Mouse (Mus musculus): ENCODE results near the gene Tmem176a. TPM values are rescaled to one million over a fixed set of nuclear protein-coding genes. Genes with fewer than 3 reads are reported as not detected.

The Tmem176a gene
- polyA plus RNA-seq, 1 experiment from 2014 or later: 77.0 TPM

DNA sequence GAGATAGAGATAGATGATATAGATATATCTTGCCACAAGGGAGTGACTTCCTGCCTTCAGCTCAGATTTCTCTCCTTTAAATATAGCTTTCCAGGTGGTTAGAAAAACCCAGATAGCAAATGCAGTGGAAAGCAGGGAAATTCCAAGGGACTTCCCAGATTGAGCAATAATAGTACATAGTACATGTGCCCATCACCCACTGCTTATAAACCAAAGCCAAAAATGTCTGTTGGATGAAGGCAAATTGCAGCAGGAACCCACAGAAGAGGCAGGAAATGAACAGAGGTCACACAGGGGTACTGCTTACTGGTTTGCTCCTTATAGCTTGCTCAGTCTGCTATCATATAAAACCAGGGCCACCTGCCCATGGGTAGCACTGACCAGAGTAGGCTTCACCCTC is 11.1 kb upstream of the Tmem176a start:
- no peak for ATAC-seq (ENCODE audit: low read depth)
- no peak overlapping the region for H3K4me2 ChIP-seq
- peak overlapping the region; percentile 6; the same call in 1 of the 2 replicates for H3K27ac ChIP-seq
- H3K27me3 ChIP-seq: no peaks in the 10 kb centered on the region
- no peaks in the 10 kb centered on the region for H3K9me3 ChIP-seq (replicated peaks)
- no peak overlapping the region for H3K4me3 ChIP-seq (replicated peaks)
- no peak for DNase-seq
- peaks cover 20% of the 10 kb centered on the region for H3K36me3 ChIP-seq
- H3K4me1 ChIP-seq (replicated peaks): peaks cover 15% of the 10 kb centered on the region; the same call in 1 of the 2 replicates
- H3K9ac ChIP-seq: no peak overlapping the region

- WGBS (ENCODE audit: insufficient replicate concordance): 35% methylated on average over 1 of the region's 1 CpGs
- H3K9ac ChIP-seq: no peak overlapping the region
- peaks cover 26% of the 10 kb centered on the region for H3K36me3 ChIP-seq
- DNase-seq (no peak), ATAC-seq (ENCODE audit: low read depth) (no peak)
- no peaks in the 10 kb centered on the region for H3K9me3 ChIP-seq (replicated peaks)
- no peak overlapping the region for H3K4me2 ChIP-seq
- H3K27me3 ChIP-seq: no peaks in the 10 kb centered on the region
- H3K27ac ChIP-seq: peak overlapping the region; percentile 6; the same call in 1 of the 2 replicates
- no peak overlapping the region for H3K4me3 ChIP-seq (replicated peaks)
- peaks cover 15% of the 10 kb centered on the region; the same call in 1 of the 2 replicates for H3K4me1 ChIP-seq (replicated peaks)
Measured at GRCm38 (mm10) chr6:48830241-48830640, 10.5 kb upstream of the Tmem176a start.

GRCm38 (mm10) chr6:48831141-48831540 is 9.6 kb upstream of the Tmem176a start:
- no peak for DNase-seq
- WGBS (ENCODE audit: insufficient replicate concordance): 69% methylated on average over 5 of the region's 5 CpGs

DNA sequence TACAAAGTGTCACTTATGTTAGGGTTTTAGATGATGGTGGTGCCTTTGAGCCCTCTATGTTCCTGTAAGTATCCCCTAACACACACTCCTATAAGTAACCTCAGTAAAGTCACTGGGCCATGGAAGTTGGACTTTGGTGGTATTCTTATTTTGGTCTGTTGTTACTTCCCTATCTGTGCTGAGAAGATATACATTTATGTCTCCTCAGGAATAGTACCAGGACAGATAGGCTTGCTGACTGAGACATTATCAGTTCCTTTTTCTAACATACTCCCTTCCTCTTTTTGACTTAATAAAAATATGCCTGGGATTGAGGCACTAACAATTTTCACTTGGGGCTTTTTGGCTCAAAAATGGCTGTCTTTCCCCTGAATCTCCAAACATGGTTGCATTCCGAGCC is 8.3 kb upstream of the Tmem176a start:
- Histone ChIP-seq H3K9ac (no peak overlapping the region), H3K4me2 (no peak overlapping the region), H3K27ac (no peak overlapping the region), H3K27me3 (no peaks in the 10 kb centered on the region), H3K36me3 (peaks cover 40% of the 10 kb centered on the region), H3K4me1 (replicated peaks) (peaks cover 15% of the 10 kb centered on the region; the same call in 1 of the 2 replicates), H3K9me3 (replicated peaks) (no peaks in the 10 kb centered on the region), H3K4me3 (replicated peaks) (no peak overlapping the region)
- DNase-seq: no peak
- no peak for ATAC-seq (ENCODE audit: low read depth)
- 38% methylated on average over 1 of the region's 1 CpGs for WGBS (ENCODE audit: insufficient replicate concordance)

More at GRCm38 (mm10) chr6:48831141-48831540, 9.6 kb upstream of the Tmem176a start:
- no peak for ATAC-seq (ENCODE audit: low read depth)
- H3K9me3 ChIP-seq (replicated peaks): no peaks in the 10 kb centered on the region
- peaks cover 15% of the 10 kb centered on the region; the same call in 1 of the 2 replicates for H3K4me1 ChIP-seq (replicated peaks)
- H3K4me2 ChIP-seq: no peak overlapping the region
- H3K27ac ChIP-seq: no peak overlapping the region
- H3K9ac ChIP-seq: no peak overlapping the region
- no peak overlapping the region for H3K4me3 ChIP-seq (replicated peaks)
- peaks cover 34% of the 10 kb centered on the region for H3K36me3 ChIP-seq
- H3K27me3 ChIP-seq: no peaks in the 10 kb centered on the region

DNA sequence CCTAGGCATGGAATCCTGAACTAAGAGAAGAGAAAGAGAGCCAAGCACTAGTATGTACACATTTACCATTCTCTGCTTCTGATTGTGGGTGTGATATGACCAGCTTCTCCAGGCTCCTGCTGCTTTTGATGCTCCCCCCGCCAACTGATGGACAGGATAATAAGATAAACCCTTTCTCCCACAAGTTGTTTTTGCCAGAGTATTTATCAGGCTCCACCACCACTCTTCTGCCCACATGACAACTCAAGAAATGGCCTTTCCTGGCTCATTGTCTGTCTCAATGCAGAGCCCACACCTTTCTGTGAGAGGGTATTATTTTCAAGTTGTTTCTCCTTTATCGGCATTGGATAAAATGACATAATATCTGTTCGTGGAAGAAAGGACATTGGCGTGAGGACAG is 7.2 kb upstream of the Tmem176a start:
- DNase-seq: no peak
- Histone ChIP-seq H3K9ac (no peak overlapping the region), H3K4me2 (no peak overlapping the region), H3K36me3 (peaks cover 49% of the 10 kb centered on the region), H3K4me1 (replicated peaks) (peaks cover 15% of the 10 kb centered on the region; the same call in 1 of the 2 replicates), H3K4me3 (replicated peaks) (no peak overlapping the region), H3K27me3 (no peaks in the 10 kb centered on the region), H3K27ac (no peak overlapping the region), H3K9me3 (replicated peaks) (no peaks in the 10 kb centered on the region)
- 53% methylated on average over 4 of the region's 4 CpGs for WGBS (ENCODE audit: insufficient replicate concordance)
- ATAC-seq (ENCODE audit: low read depth): no peak

- no peak overlapping the region for H3K4me2 ChIP-seq
- H3K4me3 ChIP-seq (replicated peaks): no peak overlapping the region
- ATAC-seq (ENCODE audit: low read depth) (no peak), DNase-seq (no peak)
- no peak overlapping the region for H3K27ac ChIP-seq
- H3K4me1 ChIP-seq (replicated peaks): peaks cover 6% of the 10 kb centered on the region; the same call in 1 of the 2 replicates
- no peaks in the 10 kb centered on the region for H3K9me3 ChIP-seq (replicated peaks)
- H3K9ac ChIP-seq: no peak overlapping the region
- WGBS (ENCODE audit: insufficient replicate concordance): 69% methylated on average over 5 of the region's 5 CpGs
- H3K36me3 ChIP-seq: peaks cover 49% of the 10 kb centered on the region
- H3K27me3 ChIP-seq: no peaks in the 10 kb centered on the region
Measured at GRCm38 (mm10) chr6:48835241-48835640, 5.5 kb upstream of the Tmem176a start.

- Histone ChIP-seq H3K4me2 (no peak overlapping the region), H3K9ac (no peak overlapping the region), H3K9me3 (replicated peaks) (no peaks in the 10 kb centered on the region), H3K4me1 (replicated peaks) (0 out of 2 replicates have a peak, but pooled peaks cover 3% of the 10 kb centered on the region), H3K27ac (no peak overlapping the region), H3K4me3 (replicated peaks) (no peak overlapping the region), H3K36me3 (peaks cover 49% of the 10 kb centered on the region), H3K27me3 (no peaks in the 10 kb centered on the region)
- 71% methylated on average over 5 of the region's 5 CpGs for WGBS (ENCODE audit: insufficient replicate concordance)
- no peak for ATAC-seq (ENCODE audit: low read depth)
- no peak for DNase-seq
Measured at GRCm38 (mm10) chr6:48836146-48836545, 4.6 kb upstream of the Tmem176a start.

- no peak overlapping the region for H3K27ac ChIP-seq
- no peak overlapping the region for H3K9ac ChIP-seq
- DNase-seq (no peak), ATAC-seq (ENCODE audit: low read depth) (no peak)
- H3K27me3 ChIP-seq: no peaks in the 10 kb centered on the region
- H3K4me2 ChIP-seq: no peak overlapping the region
- H3K4me1 ChIP-seq (replicated peaks): peaks cover 8% of the 10 kb centered on the region; the same call in 1 of the 2 replicates
- 69% methylated on average over 7 of the region's 7 CpGs for WGBS (ENCODE audit: insufficient replicate concordance)
- H3K9me3 ChIP-seq (replicated peaks): no peaks in the 10 kb centered on the region
- peaks cover 49% of the 10 kb centered on the region for H3K36me3 ChIP-seq
- H3K4me3 ChIP-seq (replicated peaks): no peak overlapping the region
Measured at GRCm38 (mm10) chr6:48837516-48837915, 3.2 kb upstream of the Tmem176a start.

- no peaks in the 10 kb centered on the region for H3K9me3 ChIP-seq (replicated peaks)
- H3K27me3 ChIP-seq: no peaks in the 10 kb centered on the region
- no peak overlapping the region for H3K4me3 ChIP-seq (replicated peaks)
- H3K4me1 ChIP-seq (replicated peaks): peaks cover 5% of the 10 kb centered on the region; the same call in 1 of the 2 replicates
- no peak for DNase-seq
- H3K36me3 ChIP-seq: peaks cover 40% of the 10 kb centered on the region
- no peak overlapping the region for H3K9ac ChIP-seq
- H3K27ac ChIP-seq: no peak overlapping the region
- H3K4me2 ChIP-seq: peak overlapping the region; percentile 53
- 76% methylated on average over 6 of the region's 6 CpGs for WGBS (ENCODE audit: insufficient replicate concordance)
- no peak for ATAC-seq (ENCODE audit: low read depth)
Measured at GRCm38 (mm10) chr6:48838321-48839080, 2.2 kb upstream of the Tmem176a start.

DNA sequence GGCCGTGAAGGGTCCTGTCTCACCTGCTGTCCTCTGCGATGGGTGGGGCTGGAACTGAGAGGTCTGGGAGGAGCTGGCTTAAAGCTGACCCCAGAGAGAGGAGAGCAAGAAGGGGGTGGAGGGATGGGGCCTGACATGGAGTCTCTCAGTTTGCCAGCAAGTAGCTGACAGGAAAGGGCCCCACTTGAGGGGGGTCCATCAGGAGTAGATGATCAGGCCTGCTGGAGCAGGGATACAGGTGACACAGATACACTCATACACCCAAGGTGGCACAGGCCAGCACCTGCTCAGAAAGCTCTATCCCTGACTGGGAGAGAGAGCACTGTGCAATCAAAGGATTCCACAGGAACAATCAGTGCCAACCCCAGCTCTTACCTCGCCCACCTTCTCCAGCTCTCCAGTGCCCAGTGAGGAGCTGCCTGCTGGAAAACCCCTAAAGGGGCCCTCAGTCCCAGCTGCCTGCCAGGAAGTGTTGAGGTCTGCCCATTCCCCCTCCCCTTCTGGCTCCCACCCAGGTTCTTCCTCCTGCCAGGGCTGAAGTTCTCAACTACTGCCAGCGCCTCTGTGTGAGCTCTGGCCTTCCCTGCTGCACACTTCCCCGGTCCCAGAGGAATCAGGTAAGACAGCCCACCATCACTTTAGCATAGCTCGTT is 380 bp downstream of the Tmem176a start, which contains the start of gene Tmem176b:
TSS of gene Tmem176b (minus strand) at position 524 of the 653 bp plus-strand sequence.
- peak within 1 kb of the TSS; percentile 53 for H3K4me2 ChIP-seq
- H3K4me1 ChIP-seq (replicated peaks): peaks cover 5% of the 10 kb centered on the region; the same call in 1 of the 2 replicates
- peak within 1 kb of the TSS; percentile 54 for H3K9ac ChIP-seq
- no peaks in the 10 kb centered on the region for H3K27me3 ChIP-seq
- H3K27ac ChIP-seq: peak within 1 kb of the TSS; percentile 69
- DNase-seq (peak; percentile 21), ATAC-seq (ENCODE audit: low read depth) (peak; percentile 83)
- no peaks in the 10 kb centered on the region for H3K9me3 ChIP-seq (replicated peaks)
- peak within 1 kb of the TSS; percentile 50 for H3K4me3 ChIP-seq (replicated peaks)
- 12% methylated on average over 6 of the region's 6 CpGs for WGBS (ENCODE audit: insufficient replicate concordance)
- peaks cover 15% of the 10 kb centered on the region for H3K36me3 ChIP-seq

DNA sequence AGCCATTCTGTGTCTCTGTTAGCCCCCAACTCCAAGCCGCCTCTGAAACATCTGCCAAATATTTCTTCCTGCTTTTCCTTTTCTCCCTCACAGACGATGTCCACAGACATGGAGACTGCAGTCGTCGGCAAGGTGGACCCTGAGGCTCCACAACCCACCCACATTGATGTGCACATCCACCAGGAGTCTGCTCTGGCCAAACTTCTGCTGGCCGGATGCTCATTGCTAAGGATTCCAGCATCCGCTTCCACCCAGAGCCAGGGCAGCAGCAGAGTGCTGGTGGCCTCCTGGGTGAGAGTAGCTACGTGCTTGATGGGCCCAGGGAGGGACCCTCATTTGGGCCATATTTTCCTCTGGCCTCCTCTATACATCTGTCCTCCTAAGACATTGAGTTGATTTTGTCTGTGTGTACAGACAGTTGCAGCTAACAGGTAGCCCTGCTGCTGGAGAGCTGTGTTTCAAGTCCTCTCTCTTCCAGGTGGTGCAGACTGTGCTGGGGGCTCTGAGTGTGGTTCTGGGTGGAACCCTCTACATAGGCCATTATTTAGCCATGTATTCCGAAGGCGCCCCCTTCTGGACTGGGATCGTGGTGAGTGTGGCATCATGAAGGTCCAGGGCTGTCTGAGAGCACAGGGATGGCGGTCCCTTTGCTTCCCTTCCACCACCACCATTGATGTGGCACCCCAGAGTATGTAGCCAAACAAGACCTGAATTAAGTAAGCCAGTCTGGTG is 1.6 kb downstream of the Tmem176a start:
- DNase-seq (no peak), ATAC-seq (ENCODE audit: low read depth) (no peak)
- H3K4me3 ChIP-seq (replicated peaks): peak overlapping the region; percentile 49
- WGBS (ENCODE audit: insufficient replicate concordance): 53% methylated on average over 11 of the region's 11 CpGs
- 0 out of 2 replicates have a peak overlapping the region, but pooled peaks have one; percentile 69 for H3K27ac ChIP-seq
- H3K9ac ChIP-seq: peak overlapping the region; percentile 54
- no peaks in the 10 kb centered on the region for H3K9me3 ChIP-seq (replicated peaks)
- peak overlapping the region; percentile 53 for H3K4me2 ChIP-seq
- peaks cover 10% of the 10 kb centered on the region; the same call in 1 of the 2 replicates for H3K36me3 ChIP-seq
- H3K27me3 ChIP-seq: no peaks in the 10 kb centered on the region
- H3K4me1 ChIP-seq (replicated peaks): peaks cover 5% of the 10 kb centered on the region; the same call in 1 of the 2 replicates

Data from liver, embryonic 13.5 days (tissue).